Mouse (Mus musculus) bone marrow, adult 2 months (tissue): ENCODE measurements around the gene Trappc2l.
"Not testable (repeated sequence)": the region's sequence is repeated elsewhere in the genome, so short reads cannot be mapped to it uniquely, and the experiment has no call there.

Source experiments
- CTCF ChIP-seq: fragments of 200-500 bp; IDR thresholded peaks from 2 replicates; pipeline ENCODE4 v1.5.1; 2011; ENCODE audit warnings: low read length, control low read depth; ENCODE audit not compliant: control insufficient read depth, insufficient read depth
- POLR2A ChIP-seq: fragments of 200-500 bp; IDR thresholded peaks from 2 replicates; pipeline ENCODE4 v1.6.1; 2011; ENCODE audit warnings: low read depth, mild to moderate bottlenecking, control low read depth, low read length, borderline replicate concordance; ENCODE audit not compliant: control insufficient read depth

GRCm38 (mm10) chr8:122632134-122632533, 20.7 kb downstream of the Trappc2l start:
- not testable (repeated sequence) for TF ChIP-seq CTCF, POLR2A
